Mouse (Mus musculus) limb, embryonic 14.5 days (tissue): ENCODE measurements at regions not wholly inside any gene's neighbourhood (a gene's known extent, or its start where the extent isn't known, plus 50 kb on each side); places are given as distances from the start of the nearest gene placed in this dataset.
A peak's percentile ranks its signal among the peaks of the same experiment; 100 is the strongest.

ENCODE experiments used
- ATAC-seq: fragments of 200-750 bp; cut with Nextera tagmentation; 2 replicates; pipeline ENCODE4 v1.8.0; 2017; ENCODE audit warnings: low read depth, moderate number of reproducible peaks, moderate TSS enrichment; ENCODE audit not compliant: low FRiP score
- DNase-seq: peaks from one replicate; pipeline ENCODE4 v3.0.0-alpha.2; 2015; ENCODE audit warnings: low spot score
- H3K27ac ChIP-seq: fragments of 300-500 bp; sonication (generic); replicated peaks from 2 replicates; pipeline ENCODE4 v1.5.1; 2014; ENCODE audit warnings: low read depth, mild to moderate bottlenecking, low read length, moderate library complexity, mixed read lengths
- H3K27me3 ChIP-seq: fragments of 300-500 bp; sonication (generic); 2 replicates; pipeline ENCODE4 v1.6.1; 2014; ENCODE audit warnings: low read length, mixed read lengths; ENCODE audit not compliant: control insufficient read depth, insufficient read depth
- H3K36me3 ChIP-seq: fragments of 300-500 bp; sonication (generic); 2 replicates; pipeline ENCODE4 v1.6.1; 2014; ENCODE audit warnings: mild to moderate bottlenecking, low read length, moderate library complexity, mixed read lengths; ENCODE audit not compliant: control insufficient read depth, insufficient read depth
- H3K4me1 ChIP-seq: fragments of 300-500 bp; sonication (generic); 2 replicates; pipeline ENCODE4 v1.6.1; 2014; ENCODE audit warnings: antibody characterized with exemption, low read length, mixed read lengths; ENCODE audit not compliant: control insufficient read depth, insufficient read depth
- H3K4me2 ChIP-seq: fragments of 300-500 bp; sonication (generic); replicated peaks from 2 replicates; pipeline ENCODE4 v1.6.1; 2014; ENCODE audit warnings: low read depth, mild to moderate bottlenecking, low read length, moderate library complexity; ENCODE audit not compliant: severe bottlenecking
- H3K4me3 ChIP-seq: fragments of 300-500 bp; sonication (generic); replicated peaks from 2 replicates; pipeline ENCODE4 v1.5.1; 2014; ENCODE audit warnings: low read length
- H3K9ac ChIP-seq: fragments of 300-500 bp; sonication (generic); 2 replicates; pipeline ENCODE4 v1.6.1; 2014; ENCODE audit warnings: mild to moderate bottlenecking, low read depth, low read length, moderate library complexity; ENCODE audit not compliant: severe bottlenecking
- H3K9me3 ChIP-seq: fragments of 300-500 bp; sonication (generic); 2 replicates; pipeline ENCODE4 v1.6.1; 2016; ENCODE audit warnings: low read length; ENCODE audit not compliant: control insufficient read depth
- POLR2A ChIP-seq: fragments of 200-500 bp; IDR thresholded peaks from 2 replicates; pipeline ENCODE4 v1.8.0; 2012; ENCODE audit warnings: inconsistent platforms, mild to moderate bottlenecking, moderate library complexity, borderline replicate concordance; ENCODE audit not compliant: insufficient read depth, insufficient read length; ENCODE audit errors: extremely low read depth
- WGBS: fragments of 180-500 bp; shearing (Covaris S2); extraction: QIAGEN DNeasy Blood & Tissue Kit; methylation state at CpG from one replicate; pipeline ENCODE4 v1.1.7; 2014; 5-methylcytosine and 5-hydroxymethylcytosine counted together

GRCm38 (mm10) chr5:37932760-37933122 is 105.8 kb upstream of the Stx18 start:
- no peak overlapping the region for H3K4me2 ChIP-seq
- no peaks in the 10 kb centered on the region for H3K36me3 ChIP-seq
- no peaks in the 10 kb centered on the region for H3K27me3 ChIP-seq
- H3K9ac ChIP-seq: no peak overlapping the region
- no peak for DNase-seq
- no peaks in the 10 kb centered on the region for H3K9me3 ChIP-seq
- H3K4me3 ChIP-seq: no peak overlapping the region
- H3K4me1 ChIP-seq: peaks cover 8% of the 10 kb centered on the region; the same call in 1 of the 2 replicates
- 45% methylated on average over 2 of the region's 2 CpGs for WGBS
- no peak for TF ChIP-seq POLR2A
- peak; percentile 19; the same call in 1 of the 2 replicates for ATAC-seq
- no peak overlapping the region for H3K27ac ChIP-seq

DNA sequence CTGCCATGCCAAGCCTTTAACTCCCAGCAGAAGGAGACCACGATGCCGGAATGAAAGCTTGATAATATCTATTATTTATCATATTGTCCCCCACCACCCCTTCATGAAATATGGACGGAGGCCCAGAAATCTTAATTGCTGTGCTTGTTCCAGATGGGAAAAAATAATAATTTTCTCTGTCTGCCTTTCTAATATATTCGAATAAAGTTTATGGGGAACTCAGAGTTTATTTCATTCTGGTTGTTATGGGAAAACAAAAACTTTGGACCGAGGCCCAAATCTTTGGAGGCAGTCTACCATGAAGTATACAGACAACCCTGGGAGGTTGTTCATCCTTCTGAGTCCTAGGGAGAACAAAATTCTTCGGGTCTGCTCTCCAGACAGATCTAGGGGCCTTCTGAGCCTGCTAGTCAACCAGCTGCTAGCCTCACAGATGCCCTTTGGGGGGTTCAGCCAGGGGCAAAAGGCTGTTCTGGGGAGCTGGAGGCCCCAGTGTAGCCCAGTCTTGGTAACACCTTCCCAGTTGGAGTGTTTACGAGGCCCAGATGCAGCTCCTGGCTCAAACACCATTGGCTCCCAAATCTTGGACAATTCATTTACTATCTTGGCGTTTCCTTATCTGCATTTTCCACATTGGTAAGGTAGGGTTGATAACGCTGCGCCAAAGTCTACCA is 106.3 kb upstream of the Stx18 start:
- Histone ChIP-seq H3K4me2 (no peak overlapping the region), H3K27me3 (no peaks in the 10 kb centered on the region), H3K4me3 (no peak overlapping the region), H3K9me3 (no peaks in the 10 kb centered on the region), H3K27ac (no peak overlapping the region), H3K9ac (no peak overlapping the region), H3K4me1 (peaks cover 8% of the 10 kb centered on the region; the same call in 1 of the 2 replicates), H3K36me3 (no peaks in the 10 kb centered on the region)
- ATAC-seq (peak; percentile 79), DNase-seq (peak; percentile 45)
- WGBS: 58% methylated on average over 10 of the region's 10 CpGs
- TF ChIP-seq POLR2A: no peak

DNA sequence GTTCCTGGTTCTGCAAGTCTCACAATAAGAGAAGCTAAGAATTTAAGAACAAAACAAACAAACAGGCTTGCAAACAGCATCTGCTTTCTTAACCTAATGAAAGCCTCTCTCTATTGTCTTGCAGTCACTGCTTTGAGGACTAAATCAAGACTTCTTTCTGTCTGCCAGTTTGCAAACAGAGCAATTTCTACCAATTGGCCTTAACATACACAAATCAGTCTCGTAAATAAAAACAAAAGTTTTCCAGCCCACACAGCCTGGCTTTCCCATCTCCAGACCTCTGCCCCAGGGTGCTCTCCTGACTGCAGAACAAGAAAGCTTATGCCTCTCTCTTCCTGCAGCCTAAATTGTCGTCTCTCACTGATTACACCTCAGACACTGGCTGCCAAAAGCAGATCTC is 96.1 kb upstream of the Msx1 start:
- Histone ChIP-seq H3K27me3 (peaks cover 16% of the 10 kb centered on the region), H3K9me3 (no peaks in the 10 kb centered on the region), H3K36me3 (no peaks in the 10 kb centered on the region), H3K4me2 (no peak overlapping the region), H3K4me3 (no peak overlapping the region), H3K4me1 (peaks cover 10% of the 10 kb centered on the region; the same call in 1 of the 2 replicates), H3K27ac (no peak overlapping the region), H3K9ac (no peak overlapping the region)
- no peak for TF ChIP-seq POLR2A
- no peak for DNase-seq
- no peak for ATAC-seq
- 24% methylated on average over 2 of the region's 2 CpGs for WGBS

GRCm38 (mm10) chr5:37919102-37919501 is 94.7 kb upstream of the Msx1 start:
- no peaks in the 10 kb centered on the region for H3K36me3 ChIP-seq
- no peaks in the 10 kb centered on the region for H3K9me3 ChIP-seq
- H3K4me2 ChIP-seq: no peak overlapping the region
- H3K9ac ChIP-seq: no peak overlapping the region
- TF ChIP-seq POLR2A: no peak
- H3K4me1 ChIP-seq: peaks cover 10% of the 10 kb centered on the region; the same call in 1 of the 2 replicates
- no peak for DNase-seq
- 76% methylated on average over 3 of the region's 3 CpGs for WGBS
- ATAC-seq: no peak
- no peak overlapping the region for H3K4me3 ChIP-seq
- H3K27me3 ChIP-seq: peaks cover 16% of the 10 kb centered on the region
- no peak overlapping the region for H3K27ac ChIP-seq

DNA sequence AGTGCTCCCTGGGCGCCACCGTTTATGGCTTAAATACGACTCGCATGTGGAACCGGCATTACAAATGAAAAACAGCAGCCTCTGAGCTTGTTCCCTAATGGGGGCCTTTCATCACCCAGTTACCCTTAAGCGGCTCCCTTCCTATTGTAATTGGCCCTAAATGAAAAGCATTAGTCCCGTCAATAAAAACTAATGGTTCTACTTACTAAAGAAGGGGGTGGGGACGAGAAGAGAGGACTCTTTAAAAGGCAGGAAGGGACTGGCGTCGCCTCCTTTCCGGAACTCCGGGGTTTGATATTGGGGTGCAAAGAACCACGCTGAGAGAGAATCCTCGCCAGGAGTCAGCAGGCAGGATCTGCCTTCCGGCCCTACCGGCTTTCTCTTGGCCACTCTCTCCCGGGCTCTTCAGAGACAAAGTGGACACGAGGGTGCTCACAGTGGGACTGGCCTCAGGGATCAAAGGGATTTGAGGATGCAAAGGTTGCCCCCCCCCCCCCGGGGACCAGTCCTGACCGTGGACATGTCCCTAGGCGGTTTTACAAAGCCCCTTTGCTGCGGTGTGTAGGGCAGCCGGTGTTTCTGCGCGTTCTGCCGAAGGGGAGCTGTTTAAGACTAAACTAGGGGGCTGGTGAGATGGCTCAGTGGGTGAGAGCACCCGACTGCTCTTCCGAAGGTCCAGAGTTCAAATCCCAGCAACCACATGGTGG is 93.8 kb upstream of the Msx1 start:
- H3K9ac ChIP-seq: no peak overlapping the region
- H3K4me3 ChIP-seq: peak overlapping the region; percentile 16
- H3K27ac ChIP-seq: no peak overlapping the region
- H3K9me3 ChIP-seq: no peaks in the 10 kb centered on the region
- peaks cover 10% of the 10 kb centered on the region; the same call in 1 of the 2 replicates for H3K4me1 ChIP-seq
- WGBS: 2% methylated on average over 28 of the region's 28 CpGs
- no peaks in the 10 kb centered on the region for H3K36me3 ChIP-seq
- peaks cover 16% of the 10 kb centered on the region for H3K27me3 ChIP-seq
- H3K4me2 ChIP-seq: peak overlapping the region; percentile 45
- no peak for TF ChIP-seq POLR2A
- peak; percentile 55; the same call in 1 of the 2 replicates for ATAC-seq
- peak; percentile 63 for DNase-seq
